Mouse (Mus musculus): ENCODE measurements around the gene Rrm1. TPM values are rescaled to one million over a fixed set of nuclear protein-coding genes. Genes with fewer than 3 reads are reported as not detected.

Rrm1 gene
- total RNA-seq, 2 experiments from 2014 or later = 14.7 to 17.0 TPM

GRCm38 (mm10) chr7:102512814-102513435, 71.4 kb downstream of the Rrm1 start:
- intact Hi-C loops (cut with DNase I; ENCODE audit: low total_unique reads) = loop anchor here (5.0 to 10.0 kb wide), 2 partner anchors 124 to 402 kb away; partner anchors contain the start of genes Olfr554 and Olfr571

GRCm38 (mm10) chr7:102514144-102514543, 72.6 kb downstream of the Rrm1 start:
- intact Hi-C loops (cut with DNase I; ENCODE audit: low total_unique reads) = loop anchor here (5.0 to 10.0 kb wide), 2 partner anchors 123 to 401 kb away; partner anchors contain the start of genes Olfr554 and Olfr571

More at GRCm38 (mm10) chr7:102512814-102513435, 71.4 kb downstream of the Rrm1 start:
- DNase-seq = peak; percentile 88

GRCm38 (mm10) chr7:102516261-102517050, 75.0 kb downstream of the Rrm1 start:
- intact Hi-C loops (cut with DNase I; ENCODE audit: low total_unique reads) = loop anchor here (10.0 kb wide), 1 partner anchor 398 kb away; the partner anchor contains the start of gene Olfr571
- no peak for DNase-seq

More at GRCm38 (mm10) chr7:102514144-102514543, 72.6 kb downstream of the Rrm1 start:
- DNase-seq = no peak

GRCm38 (mm10) chr7:102517051-102517335, 75.5 kb downstream of the Rrm1 start:
- no peak for DNase-seq
- intact Hi-C loops (cut with DNase I; ENCODE audit: low total_unique reads) = loop anchor here (10.0 kb wide), 1 partner anchor 398 kb away; the partner anchor contains the start of gene Olfr571

Other genes with a start within 250 kb of the Rrm1 start
- gene Nup98, start 231.5 kb upstream of the Rrm1 start, total RNA-seq (2021) = 10 to 100 TPM; 22.5 to 24.2 TPM
- 10 to 100 TPM; 23.3 to 26.5 TPM for gene Pgap2, start 231.5 kb upstream of the Rrm1 start, total RNA-seq (2021)
- gene Rhog, start 185.6 kb upstream of the Rrm1 start, total RNA-seq (2021) = 10 to 100 TPM; 21.9 to 22.6 TPM
- 100 to 1,000 TPM; 198 to 210 TPM for gene Stim1, start 173.9 kb upstream of the Rrm1 start, total RNA-seq (2021)
- gene Olfr543, start 40.0 kb downstream of the Rrm1 start, total RNA-seq (2021) = not detected
- gene Olfr544, start 46.6 kb downstream of the Rrm1 start, total RNA-seq (2021) = not detected
- not detected for gene Olfr545, start 57.9 kb downstream of the Rrm1 start, total RNA-seq (2021)
- gene Olfr547, start 93.1 kb downstream of the Rrm1 start, total RNA-seq (2021) = not detected
- not detected for gene Olfr548-ps1, start 99.2 kb downstream of the Rrm1 start, total RNA-seq (2021)
- not detected for gene Olfr549, start 108.2 kb downstream of the Rrm1 start, total RNA-seq (2021)
- gene Trim21, start 123.8 kb downstream of the Rrm1 start, total RNA-seq (2021) = 1 to 10 TPM; 3.5 to 3.7 TPM
- gene Olfr550, start 129.7 kb downstream of the Rrm1 start, total RNA-seq (2021) = under 1 TPM; 0.14 to 0.22 TPM
- not detected for gene Olfr551, start 150.2 kb downstream of the Rrm1 start, total RNA-seq (2021)
- under 1 TPM in 1 of 2 experiments, not detected in 1; 0.16 TPM for gene Olfr552, start 156.1 kb downstream of the Rrm1 start, total RNA-seq (2021)
- gene Olfr553, start 176.5 kb downstream of the Rrm1 start, total RNA-seq (2021) = not detected
- not detected for gene Olfr554, start 196.7 kb downstream of the Rrm1 start, total RNA-seq (2021)
- gene Olfr555, start 217.1 kb downstream of the Rrm1 start, total RNA-seq (2021) = not detected
- not detected for gene Olfr556, start 223.2 kb downstream of the Rrm1 start, total RNA-seq (2021)
- gene Trim68, start 245.6 kb downstream of the Rrm1 start, total RNA-seq (2021) = 1 to 10 TPM; 4.0 to 4.2 TPM